Mouse (Mus musculus) MEL (cell line): Measurements from ENCODE around the gene Trim2. TPM values are rescaled to one million over a fixed set of nuclear protein-coding genes. Genes with fewer than 3 reads are reported as not detected.

Experiments
- DNase-seq: peaks from one replicate; pipeline ENCODE4 v3.0.0; 2011; ENCODE audit warnings: low read depth, low spot score
- H3K27ac ChIP-seq: 2 replicates; pipeline ENCODE4 v1.5.1; 2012; ENCODE audit warnings: low read depth, mild to moderate bottlenecking, control low read depth, low read length, moderate library complexity; ENCODE audit not compliant: control insufficient read depth
- H3K27me3 ChIP-seq, 2 experiments: fragments of 150-350 bp in 1 of 2; sonication (generic) in 1 of 2; 2 replicates each; pipeline ENCODE4 v1.6.1; 2012; ENCODE audit warnings: low read length in 2 of 2, mild to moderate bottlenecking in 2 of 2, improper control_type of control experiment in 1 of 2, moderate library complexity in 1 of 2; ENCODE audit not compliant: insufficient read depth in 2 of 2, control insufficient read depth in 1 of 2
- H3K36me3 ChIP-seq, 2 experiments: 2 replicates each; pipeline ENCODE4 v1.6.1; 2012 to 2014; ENCODE audit warnings: low read length in 2 of 2, improper control_type of control experiment in 1 of 2, inconsistent platforms in 1 of 2, mild to moderate bottlenecking in 1 of 2; ENCODE audit not compliant: insufficient read depth in 2 of 2, control insufficient read depth in 1 of 2
- H3K4me1 ChIP-seq, 2 experiments: fragments of 150-350 bp in 1 of 2; sonication (generic) in 1 of 2; 2 replicates each; pipeline ENCODE4 v1.6.1; 2012; ENCODE audit warnings: low read length in 2 of 2, improper control_type of control experiment in 1 of 2, mild to moderate bottlenecking in 1 of 2; ENCODE audit not compliant: insufficient read depth in 2 of 2, control insufficient read depth in 1 of 2
- H3K4me3 ChIP-seq, 2 experiments: fragments of 150-350 bp in 1 of 2; sonication (generic) in 1 of 2; 2 replicates each; pipeline ENCODE4 v1.5.1; 2012; ENCODE audit warnings: low read depth in 2 of 2, low read length in 2 of 2, mild to moderate bottlenecking in 2 of 2, moderate library complexity in 2 of 2, control low read depth in 1 of 2, improper control_type of control experiment in 1 of 2; ENCODE audit not compliant: control insufficient read depth in 1 of 2, insufficient read depth in 1 of 2
- H3K79me2 ChIP-seq: 2 replicates; pipeline ENCODE4 v1.6.1; 2012; ENCODE audit warnings: mild to moderate bottlenecking, low read length, moderate library complexity; ENCODE audit not compliant: control insufficient read depth, poor library complexity, insufficient read depth
- H3K9ac ChIP-seq: 2 replicates; pipeline ENCODE4 v1.6.1; 2012; ENCODE audit warnings: low read depth, mild to moderate bottlenecking, control low read depth, low read length, moderate library complexity; ENCODE audit not compliant: control insufficient read depth, poor library complexity, severe bottlenecking
- H3K9me3 ChIP-seq: fragments of 150-350 bp; sonication (generic); replicated peaks from 2 replicates; pipeline ENCODE4 v1.6.1; 2012; ENCODE audit warnings: mild to moderate bottlenecking, low read length, improper control_type of control experiment, moderate library complexity; ENCODE audit not compliant: insufficient read depth
- CHD1 ChIP-seq: IDR thresholded peaks from 2 replicates; pipeline ENCODE4 v1.6.1; 2012; ENCODE audit warnings: low read depth, mild to moderate bottlenecking, inconsistent platforms, low read length, improper control_type of control experiment
- E2F4 ChIP-seq: IDR thresholded peaks from 2 replicates; pipeline ENCODE4 v1.6.1; 2011; ENCODE audit warnings: low read depth, low read length, improper control_type of control experiment, borderline replicate concordance
- ELF1 ChIP-seq: IDR thresholded peaks from 2 replicates; pipeline ENCODE4 v1.6.1; 2014; ENCODE audit warnings: low read depth, mild to moderate bottlenecking, inconsistent platforms, low read length, improper control_type of control experiment, moderate library complexity
- EP300 ChIP-seq, 2 experiments: IDR thresholded peaks; 2 replicates each; pipeline ENCODE4 v1.6.1; 2011; ENCODE audit warnings: improper control_type of control experiment in 2 of 2, low read length in 2 of 2, low read depth in 1 of 2, mild to moderate bottlenecking in 1 of 2
- ETS1 ChIP-seq: IDR thresholded peaks from 2 replicates; pipeline ENCODE4 v1.6.1; 2012; ENCODE audit warnings: low read depth, mild to moderate bottlenecking, inconsistent platforms, low read length, improper control_type of control experiment, moderate library complexity
- GATA1 ChIP-seq: IDR thresholded peaks from 2 replicates; pipeline ENCODE4 v1.6.1; 2011; ENCODE audit warnings: low read depth, low read length, improper control_type of control experiment
- JUND ChIP-seq: IDR thresholded peaks from 2 replicates; pipeline ENCODE4 v1.6.1; 2011; ENCODE audit warnings: low read depth, mild to moderate bottlenecking, improper control_type of control experiment, low read length
- KAT2A ChIP-seq: conservative IDR thresholded peaks from 2 replicates; pipeline ENCODE4 v1.6.1; 2012; ENCODE audit warnings: low read depth, low read length, improper control_type of control experiment, inconsistent platforms
- MAFK ChIP-seq: IDR thresholded peaks from 2 replicates; pipeline ENCODE4 v1.6.1; 2011; ENCODE audit warnings: low read depth, mild to moderate bottlenecking, low read length, improper control_type of control experiment, borderline replicate concordance
- MAX ChIP-seq: IDR thresholded peaks from 2 replicates; pipeline ENCODE4 v1.6.1; 2011; ENCODE audit warnings: low read length, improper control_type of control experiment
- MAZ ChIP-seq: IDR thresholded peaks from 2 replicates; pipeline ENCODE4 v1.6.1; 2012; ENCODE audit warnings: low read depth, mild to moderate bottlenecking, inconsistent platforms, low read length, improper control_type of control experiment
- MEF2A ChIP-seq: IDR thresholded peaks from 2 replicates; pipeline ENCODE4 v1.6.1; 2014; ENCODE audit warnings: low read depth, mild to moderate bottlenecking, inconsistent platforms, low read length, improper control_type of control experiment; ENCODE audit not compliant: poor library complexity, insufficient replicate concordance, severe bottlenecking; ENCODE audit errors: extremely low read depth
- MXI1 ChIP-seq: IDR thresholded peaks from 2 replicates; pipeline ENCODE4 v1.6.1; 2011; ENCODE audit warnings: mild to moderate bottlenecking, low read depth, low read length, improper control_type of control experiment
- MYC ChIP-seq: IDR thresholded peaks from 2 replicates; pipeline ENCODE4 v1.6.1; 2011; ENCODE audit warnings: low read depth, mild to moderate bottlenecking, low read length, improper control_type of control experiment, moderate library complexity
- NELFE ChIP-seq: IDR thresholded peaks from 2 replicates; pipeline ENCODE4 v1.6.1; 2011; ENCODE audit warnings: low read depth, low read length, improper control_type of control experiment
- POLR2A ChIP-seq, 2 experiments: IDR thresholded peaks; 2 replicates each; pipeline ENCODE4 v1.6.1; 2011 to 2012; ENCODE audit warnings: low read length in 2 of 2, mild to moderate bottlenecking in 2 of 2, control low read depth in 1 of 2, improper control_type of control experiment in 1 of 2, low read depth in 1 of 2, moderate library complexity in 1 of 2; ENCODE audit not compliant: control insufficient read depth in 1 of 2, insufficient read depth in 1 of 2, poor library complexity in 1 of 2
- RAD21 ChIP-seq: IDR thresholded peaks from 2 replicates; pipeline ENCODE4 v1.6.1; 2011; ENCODE audit warnings: mild to moderate bottlenecking, low read depth, low read length, improper control_type of control experiment
- RCOR1 ChIP-seq: IDR thresholded peaks from 2 replicates; pipeline ENCODE4 v1.6.1; 2012; ENCODE audit warnings: low read depth, mild to moderate bottlenecking, inconsistent platforms, low read length, improper control_type of control experiment
- SIN3A ChIP-seq: IDR thresholded peaks from 2 replicates; pipeline ENCODE4 v1.6.1; 2012; ENCODE audit warnings: low read length, improper control_type of control experiment, inconsistent platforms
- SMC3 ChIP-seq: IDR thresholded peaks from 2 replicates; pipeline ENCODE4 v1.6.1; 2011; ENCODE audit warnings: low read depth, low read length, improper control_type of control experiment
- TAL1 ChIP-seq: IDR thresholded peaks from 2 replicates; pipeline ENCODE4 v1.6.1; 2012; ENCODE audit warnings: mild to moderate bottlenecking, inconsistent platforms, low read length, moderate library complexity, mixed read lengths
- TCF12 ChIP-seq: IDR thresholded peaks from 2 replicates; pipeline ENCODE4 v1.6.1; 2014; ENCODE audit warnings: low read depth, mild to moderate bottlenecking, inconsistent platforms, low read length, improper control_type of control experiment, moderate library complexity
- USF2 ChIP-seq, 2 experiments: IDR thresholded peaks; 2 replicates each; pipeline ENCODE4 v1.6.1; 2011 to 2012; ENCODE audit warnings: improper control_type of control experiment in 2 of 2, low read length in 2 of 2, borderline replicate concordance in 1 of 2, inconsistent platforms in 1 of 2, low read depth in 1 of 2, mild to moderate bottlenecking in 1 of 2; ENCODE audit not compliant: insufficient read depth in 1 of 2
- ZC3H11A ChIP-seq: IDR thresholded peaks from 2 replicates; pipeline ENCODE4 v1.6.1; 2012; ENCODE audit warnings: low read depth, mild to moderate bottlenecking, inconsistent platforms, low read length, improper control_type of control experiment
- ZNF384 ChIP-seq: IDR thresholded peaks from 2 replicates; pipeline ENCODE4 v1.6.1; 2012; ENCODE audit warnings: low read depth, mild to moderate bottlenecking, inconsistent platforms, low read length, improper control_type of control experiment
- polyA plus RNA-seq, 2 experiments: library from polyadenylated mRNA; stranded (reverse) in 1 of 2; unstranded in 1 of 2; fragments of >175 nt in 1 of 2; fragments of >200 nt in 1 of 2; gene quantifications; 2 replicates each; pipeline versions ENCODE4 v1.2.1 to v1.2.4; 2012; ENCODE audit warnings: low replicate concordance in 2 of 2, low read depth in 1 of 2; ENCODE audit not compliant: insufficient read length in 2 of 2, insufficient read depth in 1 of 2, missing spikeins in 1 of 2
- total RNA-seq: library from RNA; depleted of rRNA; stranded (reverse); fragments of 300-350 nt; gene quantifications from 2 replicates; pipeline ENCODE4 v1.2.3, GENCODE M21; 2012

Gene Trim2
- total and polyA plus RNA-seq, 3 experiments, result 1.7 to 4.4 TPM; not detected in 1

GRCm38 (mm10) chr3:84246421-84246861 lies 60.2 kb downstream of the Trim2 start:
- H3K4me3 ChIP-seq, result no peak overlapping the region
- no peak for DNase-seq
- H3K36me3 ChIP-seq, result peaks cover 0 to 13% of the 10 kb centered on the region in 2 experiments; a peak in 2 of 4 replicates
- H3K27me3 ChIP-seq, result no peaks in the 10 kb centered on the region
- H3K79me2 ChIP-seq, result no peaks in the 10 kb centered on the region
- no peak for TF ChIP-seq RAD21
- TF ChIP-seq GATA1, result no peak
- TF ChIP-seq EP300 (IDR thresholded peaks at IDR 0.05; ENCODE audit: low read depth in 1 of 2, low read length in 2 of 2), result no peak
- TF ChIP-seq POLR2A (IDR thresholded peaks at IDR 0.05; ENCODE audit: control insufficient read depth in 1 of 2, insufficient read depth in 1 of 2, low read depth in 1 of 2, low read length in 2 of 2, poor library complexity in 1 of 2), result no peak
- TF ChIP-seq MEF2A, result no peak
- no peak for TF ChIP-seq ELF1
- TF ChIP-seq NELFE, result no peak
- no peak for TF ChIP-seq E2F4
- TF ChIP-seq MAZ, result no peak
- no peak for TF ChIP-seq JUND
- no peak for TF ChIP-seq ZNF384
- TF ChIP-seq KAT2A, result no peak
- TF ChIP-seq SIN3A, result no peak
- TF ChIP-seq MXI1, result no peak
- no peak for TF ChIP-seq SMC3
- TF ChIP-seq ZC3H11A, result no peak
- H3K27ac ChIP-seq, result no peak overlapping the region
- peaks cover 5 to 15% of the 10 kb centered on the region in 2 experiments; a peak in 3 of 4 replicates for H3K4me1 ChIP-seq
- H3K9me3 ChIP-seq, result no peaks in the 10 kb centered on the region
- no peak overlapping the region for H3K9ac ChIP-seq

DNA sequence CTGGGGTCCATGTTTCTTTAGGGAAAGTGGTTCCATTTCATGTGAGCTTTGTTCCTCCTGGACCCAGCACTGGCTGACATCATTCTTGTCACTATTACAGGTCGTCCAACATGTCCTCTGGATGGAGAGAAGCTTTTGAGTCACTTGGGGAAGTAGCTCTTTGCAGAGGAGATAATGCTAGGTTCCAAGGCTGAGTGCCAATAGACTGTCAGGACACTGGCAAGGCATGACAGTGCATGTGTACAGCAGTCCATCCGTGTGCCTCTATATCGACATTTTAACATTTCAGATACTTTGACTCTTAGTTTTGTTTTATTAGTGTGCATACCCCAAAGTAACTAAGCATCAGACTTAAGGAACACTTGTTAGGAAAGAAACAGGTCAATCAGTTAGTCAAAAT lies 63.6 kb downstream of the Trim2 start:
- peak; percentile 88 for DNase-seq
- Histone ChIP-seq H3K27ac (peak overlapping the region; percentile 11; the same call in 1 of the 2 replicates), H3K27me3 (no peaks in the 10 kb centered on the region), H3K4me3 (peak overlapping the region in 1 of 2 experiments; percentile 18; a peak in 1 of 4 replicates), H3K79me2 (no peaks in the 10 kb centered on the region), H3K9ac (peak overlapping the region; percentile 19; the same call in 1 of the 2 replicates), H3K36me3 (peaks cover 0 to 10% of the 10 kb centered on the region in 2 experiments; a peak in 2 of 4 replicates), H3K9me3 (no peaks in the 10 kb centered on the region), H3K4me1 (peaks cover 0 to 10% of the 10 kb centered on the region in 2 experiments; a peak in 2 of 4 replicates)
- TF ChIP-seq MYC, result peak; percentile 74; the same call in 1 of the 2 replicates
- TF ChIP-seq GATA1, result peak; percentile 80
- no peak for TF ChIP-seq SMC3
- TF ChIP-seq NELFE, result no peak
- TF ChIP-seq EP300 (IDR thresholded peaks at IDR 0.05; ENCODE audit: low read depth in 1 of 2, low read length in 2 of 2), result peak; percentile 51 to 64; a peak in 3 of 4 replicates
- TF ChIP-seq TAL1, result no peak
- TF ChIP-seq ETS1, result peak; percentile 58
- TF ChIP-seq ZC3H11A, result no peak
- TF ChIP-seq MAFK, result no peak
- no peak for TF ChIP-seq TCF12
- peak; percentile 49 for TF ChIP-seq SIN3A
- TF ChIP-seq MAX, result peak; percentile 78
- no peak for TF ChIP-seq RCOR1
- no peak for TF ChIP-seq USF2 (IDR thresholded peaks at IDR 0.05; ENCODE audit: borderline replicate concordance in 1 of 2, insufficient read depth in 1 of 2, low read depth in 1 of 2, low read length in 2 of 2)
- peak; percentile 88 for TF ChIP-seq MXI1
- no peak for TF ChIP-seq CHD1
- TF ChIP-seq MEF2A, result no peak
